Mouse (Mus musculus) layer of hippocampus, adult 2 months (tissue): ENCODE measurements at regions not wholly inside any gene's neighbourhood (a gene's known extent, or its start where the extent isn't known, plus 50 kb on each side); places are given as distances from the start of the nearest gene placed in this dataset.
A peak's percentile ranks its signal among the peaks of the same experiment; 100 is the strongest.

Experiments used
- DNase-seq, 2 experiments: peaks; one replicate each; pipeline ENCODE4 v3.0.0; 2022; ENCODE audit warnings: low spot score in 2 of 2
- H3K27ac ChIP-seq: fragments of 200-600 bp; 2 replicates; pipeline ENCODE4 v1.8.1; 2022
- H3K4me3 ChIP-seq: fragments of 200-600 bp; 2 replicates; pipeline ENCODE4 v1.8.1; 2022; ENCODE audit warnings: mild to moderate bottlenecking
- CTCF ChIP-seq: fragments of 200-600 bp; conservative IDR thresholded peaks from 2 replicates; pipeline ENCODE4 v1.8.1; 2022; ENCODE audit warnings: antibody characterized with exemption, mild to moderate bottlenecking, moderate library complexity
- microRNA-seq, 2 experiments: library from miRNA; unstranded; fragments of <30 nt; microRNA quantifications; one replicate each; pipeline ENCODE4 v1.2.0; 2021

- DNase-seq, result no peak
- Histone ChIP-seq H3K4me3 (no peak overlapping the region), H3K27ac (peak overlapping the region; percentile 15; the same call in 1 of the 2 replicates)
- TF ChIP-seq CTCF, result no peak
These were observed 109.2 kb upstream of the Ccdc85a start for GRCm38 (mm10) chr11:28693303-28693702.

DNA sequence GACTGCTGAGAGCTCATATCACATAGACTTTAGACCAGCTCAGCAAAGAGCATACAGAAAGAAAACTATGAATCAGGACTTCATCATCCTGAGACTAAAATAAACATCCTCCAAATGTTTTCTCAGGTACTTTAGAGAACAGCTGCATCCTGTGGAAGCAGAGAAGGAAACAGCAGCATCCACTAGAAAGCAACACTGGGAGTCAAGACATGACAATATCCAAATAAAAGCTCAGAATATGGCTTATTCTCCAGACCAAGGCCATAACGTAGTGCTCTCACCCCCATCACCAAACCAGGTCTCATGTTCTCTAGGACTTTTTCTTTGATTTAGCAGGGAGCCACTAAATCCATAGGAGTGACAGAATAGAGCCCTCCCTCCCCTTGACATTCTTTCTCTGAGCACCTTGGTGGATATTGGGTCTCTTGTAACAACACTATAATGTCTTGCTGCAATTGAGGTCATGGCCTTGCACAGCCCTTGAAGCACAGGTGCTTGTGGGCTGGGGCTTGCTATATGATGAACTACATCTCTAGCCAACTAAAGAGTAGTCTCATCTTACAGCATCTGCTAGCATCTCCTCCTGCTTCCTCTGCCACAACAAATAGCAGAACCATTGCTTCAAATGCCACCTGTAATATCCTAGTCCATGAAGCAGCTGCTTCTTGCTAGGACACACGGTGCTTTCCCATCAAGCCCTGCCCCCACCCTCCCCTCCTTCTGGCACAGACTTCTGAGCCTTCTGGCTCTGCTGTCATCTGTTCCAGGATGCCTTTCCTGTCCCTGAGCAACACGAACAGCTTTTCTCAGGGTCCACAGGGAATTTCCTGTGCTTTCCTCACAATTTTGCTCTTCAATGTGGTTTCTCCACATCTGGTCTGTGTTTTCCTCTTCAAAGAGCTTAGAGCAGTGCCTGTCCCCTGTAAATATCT lies 108.4 kb upstream of the Ccdc85a start:
- DNase-seq, result peak; percentile 16 to 32
- Histone ChIP-seq H3K4me3 (no peak overlapping the region), H3K27ac (peak overlapping the region; percentile 59; the same call in 1 of the 2 replicates)
- TF ChIP-seq CTCF, result no peak

DNA sequence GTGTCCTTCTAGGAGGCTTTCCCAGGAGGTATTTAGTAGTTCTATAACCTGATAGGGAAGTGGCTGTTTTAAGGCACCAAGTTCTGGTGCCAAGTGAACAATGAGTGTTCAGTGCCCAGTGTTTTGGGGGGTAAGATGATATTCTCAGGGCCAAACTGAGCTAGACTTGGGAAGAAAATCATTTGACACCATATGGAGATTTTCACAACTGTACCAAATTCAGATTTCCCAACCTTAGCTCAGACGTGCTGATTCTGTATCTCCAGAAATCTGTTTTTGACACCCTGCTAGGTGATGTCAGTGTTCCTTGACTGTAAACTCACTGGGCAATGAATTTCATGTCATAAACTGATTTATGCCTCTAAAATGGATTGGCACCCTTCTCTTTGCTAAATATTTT lies 104.3 kb upstream of the Ccdc85a start:
- no peak for TF ChIP-seq CTCF
- H3K4me3 ChIP-seq, result no peak overlapping the region
- H3K27ac ChIP-seq, result no peak overlapping the region
- DNase-seq, result no peak

DNA sequence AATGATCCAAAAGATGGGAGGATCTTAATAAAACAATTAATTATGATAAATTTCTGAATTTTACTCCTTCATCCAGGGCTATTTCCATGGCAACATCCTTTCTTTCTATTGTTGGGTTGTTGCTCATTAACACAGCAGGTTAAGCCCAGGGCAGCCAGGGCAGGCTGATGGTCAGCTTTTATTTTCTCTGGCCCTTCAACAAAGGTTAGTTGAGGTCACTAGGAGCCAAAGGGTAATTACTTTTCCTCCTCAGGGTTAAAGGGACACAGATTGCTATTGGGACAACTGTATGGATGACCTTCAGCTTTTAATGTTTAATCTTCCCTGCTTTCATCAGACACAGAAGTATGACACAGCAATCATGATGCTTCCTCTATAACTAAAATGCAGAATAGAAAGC lies 101.3 kb upstream of the Ccdc85a start:
- no peak for TF ChIP-seq CTCF
- DNase-seq, result no peak
- no peak overlapping the region for H3K4me3 ChIP-seq
- H3K27ac ChIP-seq, result no peak overlapping the region

DNA sequence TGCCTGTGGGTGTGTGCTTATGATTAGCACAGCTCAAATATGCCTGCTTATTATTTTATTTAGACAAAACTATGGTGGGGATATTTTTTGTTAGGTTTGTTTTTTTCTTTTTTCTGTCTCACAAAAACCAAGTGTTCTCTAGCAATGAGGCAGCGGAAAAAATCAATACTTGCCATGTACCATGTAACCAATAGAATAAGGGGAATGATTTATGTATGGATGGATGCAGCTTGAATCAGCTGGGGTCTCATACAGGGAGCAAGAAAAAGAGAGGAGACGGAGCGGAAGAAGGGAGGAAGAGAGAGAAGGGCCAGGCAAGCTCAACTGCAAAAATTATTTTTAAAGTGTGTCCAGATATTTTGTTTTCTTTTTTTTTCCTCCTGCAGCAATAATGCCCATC lies 97.2 kb upstream of the Ccdc85a start:
- DNase-seq, result no peak
- Histone ChIP-seq H3K27ac (no peak overlapping the region), H3K4me3 (no peak overlapping the region)
- no peak for TF ChIP-seq CTCF

- TF ChIP-seq CTCF, result no peak
- Histone ChIP-seq H3K4me3 (no peak overlapping the region), H3K27ac (no peak overlapping the region)
- no peak for DNase-seq
These were observed 86.6 kb upstream of the Ccdc85a start for GRCm38 (mm10) chr11:28670765-28671164.

- Histone ChIP-seq H3K27ac (no peak overlapping the region), H3K4me3 (no peak overlapping the region)
- DNase-seq, result no peak
- no peak for TF ChIP-seq CTCF
These were observed 85.2 kb upstream of the Ccdc85a start for GRCm38 (mm10) chr11:28669359-28669758.

- H3K4me3 ChIP-seq, result no peak overlapping the region
- no peak for DNase-seq
- no peak for TF ChIP-seq CTCF
- no peak overlapping the region for H3K27ac ChIP-seq
These were observed 76.3 kb upstream of the Ccdc85a start for GRCm38 (mm10) chr11:28660377-28660776.

- TF ChIP-seq CTCF, result no peak
- no peak for DNase-seq
- no peak overlapping the region for H3K27ac ChIP-seq
- no peak overlapping the region for H3K4me3 ChIP-seq
These were observed 71.2 kb upstream of the Ccdc85a start for GRCm38 (mm10) chr11:28655169-28655846.

GRCm38 (mm10) chr11:28649446-28649845 lies 65.3 kb upstream of the Ccdc85a start:
- Histone ChIP-seq H3K27ac (no peak overlapping the region), H3K4me3 (no peak overlapping the region)
- no peak for DNase-seq
- TF ChIP-seq CTCF, result no peak

DNA sequence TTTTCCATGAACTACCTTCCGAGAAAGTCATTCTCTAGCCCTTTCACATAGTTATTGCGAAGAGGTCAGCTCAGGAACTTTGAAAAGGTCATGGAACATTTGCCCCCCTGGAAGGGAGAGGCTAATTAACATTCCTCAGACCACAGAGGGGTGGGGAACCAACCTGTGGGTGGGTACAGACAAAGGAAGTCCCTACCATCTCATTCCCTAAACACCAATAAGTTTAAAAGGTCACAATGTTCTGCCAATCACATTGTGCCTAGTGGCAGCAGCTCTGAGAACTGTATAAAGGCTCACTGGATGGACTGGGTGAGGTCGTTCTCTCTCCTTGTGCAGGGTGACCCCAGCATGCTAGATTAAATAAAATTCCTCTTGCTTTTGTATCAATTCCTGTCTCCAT lies 64.8 kb upstream of the Ccdc85a start:
- no peak overlapping the region for H3K4me3 ChIP-seq
- no peak overlapping the region for H3K27ac ChIP-seq
- no peak for TF ChIP-seq CTCF

DNA sequence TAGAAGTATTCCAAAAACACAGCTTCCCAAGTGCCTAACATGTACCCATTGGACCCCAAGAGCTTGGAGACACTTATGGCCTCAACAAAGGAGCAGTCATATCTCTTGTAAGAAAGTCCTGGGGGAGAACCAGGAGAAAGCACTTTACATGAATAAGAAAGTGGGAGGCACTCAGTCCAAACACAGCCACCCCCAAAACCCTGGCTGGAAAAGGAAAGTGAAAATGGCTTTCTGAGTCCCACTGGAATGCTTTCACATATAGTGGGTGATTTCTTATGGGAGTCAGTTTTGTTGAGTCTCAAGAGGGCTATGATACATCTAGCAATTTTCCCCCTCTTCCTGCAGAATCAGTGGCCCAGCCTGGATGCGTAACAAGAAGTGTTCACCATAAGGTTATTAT lies 55.0 kb upstream of the Ccdc85a start:
- Histone ChIP-seq H3K27ac (no peak overlapping the region), H3K4me3 (no peak overlapping the region)
- no peak for DNase-seq
- TF ChIP-seq CTCF, result no peak

More for the DNA sequence above, 64.8 kb upstream of the Ccdc85a start:
- no peak for DNase-seq

GRCm38 (mm10) chr11:28636752-28637151 lies 52.6 kb upstream of the Ccdc85a start:
- no peak overlapping the region for H3K4me3 ChIP-seq
- DNase-seq, result no peak

More at GRCm38 (mm10) chr11:28636752-28637151, 52.6 kb upstream of the Ccdc85a start:
- H3K27ac ChIP-seq, result no peak overlapping the region
- no peak for TF ChIP-seq CTCF

Small RNA genes in the stretch of these regions (microRNA-seq; reads per million reads assigned to microRNA genes)
- gene Mir216a (0 to 0.37 reads per million in 2 experiments), gene Mir216b (0 reads per million in 2 experiments), gene Mir216c (0 reads per million in 2 experiments), gene Mir217 (0 to 2.4 reads per million in 2 experiments)
